Mouse (Mus musculus) hindbrain, embryonic 11.5 days (tissue): ENCODE data around the gene Rdx. TPM values are rescaled to one million over a fixed set of nuclear protein-coding genes. Genes with fewer than 3 reads are reported as not detected.
A peak's percentile ranks its signal among the peaks of the same experiment; 100 is the strongest.
"Not testable (repeated sequence)": the region's sequence is repeated elsewhere in the genome, so short reads cannot be mapped to it uniquely, and the experiment has no call there.

Source experiments
- ATAC-seq: fragments of 200-750 bp; cut with Nextera tagmentation; 2 replicates; pipeline ENCODE4 v1.8.0; 2017; ENCODE audit warnings: mild to moderate bottlenecking, moderate TSS enrichment, moderate library complexity; ENCODE audit not compliant: low FRiP score
- DNase-seq: peaks from one replicate; pipeline ENCODE4 v3.0.0-alpha.2; 2015; ENCODE audit warnings: low spot score
- H3K27ac ChIP-seq: fragments of 300-500 bp; sonication (generic); 2 replicates; pipeline ENCODE4 v1.5.1; 2014; ENCODE audit warnings: mild to moderate bottlenecking, low read depth, low read length
- H3K27me3 ChIP-seq: fragments of 300-500 bp; sonication (generic); 2 replicates; pipeline ENCODE4 v1.6.1; 2014; ENCODE audit warnings: mild to moderate bottlenecking, low read length, moderate library complexity, mixed read lengths; ENCODE audit not compliant: control insufficient read depth, insufficient read depth
- H3K36me3 ChIP-seq: fragments of 300-500 bp; sonication (generic); 2 replicates; pipeline ENCODE4 v1.6.1; 2014; ENCODE audit warnings: mild to moderate bottlenecking, low read length, moderate library complexity, mixed read lengths; ENCODE audit not compliant: control insufficient read depth, insufficient read depth
- H3K4me1 ChIP-seq: fragments of 300-500 bp; sonication (generic); replicated peaks from 2 replicates; pipeline ENCODE4 v1.6.1; 2014; ENCODE audit warnings: low read length, mixed read lengths; ENCODE audit not compliant: control insufficient read depth, insufficient read depth
- H3K4me2 ChIP-seq: fragments of 300-500 bp; sonication (generic); replicated peaks from 2 replicates; pipeline ENCODE4 v1.6.1; 2014; ENCODE audit warnings: mild to moderate bottlenecking, low read depth, low read length
- H3K4me3 ChIP-seq: fragments of 300-500 bp; sonication (generic); 2 replicates; pipeline ENCODE4 v1.5.1; 2014; ENCODE audit warnings: low read depth, low read length
- H3K9ac ChIP-seq: fragments of 300-500 bp; sonication (generic); 2 replicates; pipeline ENCODE4 v1.6.1; 2014; ENCODE audit warnings: low read depth, low read length
- H3K9me3 ChIP-seq: fragments of 300-500 bp; sonication (generic); 2 replicates; pipeline ENCODE4 v1.6.1; 2016; ENCODE audit warnings: low read length; ENCODE audit not compliant: control insufficient read depth
- WGBS: fragments of 180-500 bp; shearing (Covaris S2); extraction: QIAGEN DNeasy Blood & Tissue Kit; methylation state at CpG from one replicate; pipeline ENCODE4 v1.1.7; 2014; 5-methylcytosine and 5-hydroxymethylcytosine counted together
- polyA plus RNA-seq: library from polyadenylated mRNA; unstranded; fragments of >200 nt; fragmentation: Nextera tagmentation; extraction: Ambion mirVana; gene quantifications from 2 replicates; pipeline ENCODE4 v1.2.1, GENCODE M21; 2014

Gene Rdx
- polyA plus RNA-seq, 1 experiment from 2014 or later, result 230 TPM

- H3K4me2 ChIP-seq, result peak overlapping the region; percentile 78
- no peaks in the 10 kb centered on the region; the same call in 1 of the 2 replicates for H3K4me1 ChIP-seq
- H3K4me3 ChIP-seq, result peak overlapping the region; percentile 94
- WGBS, result 0% methylated on average over 44 of the region's 60 CpGs
- ATAC-seq (peak; percentile 73), DNase-seq (peak; percentile 73)
- H3K27me3 ChIP-seq, result no peaks in the 10 kb centered on the region
- no peaks in the 10 kb centered on the region for H3K9me3 ChIP-seq
- peak overlapping the region; percentile 98 for H3K9ac ChIP-seq
- no peaks in the 10 kb centered on the region for H3K36me3 ChIP-seq
- H3K27ac ChIP-seq, result peak overlapping the region; percentile 98
Observed at GRCm38 (mm10) chr9:52048650-52049081, 1.7 kb downstream of the Rdx start.

- 0% methylated on average over 3 of the region's 3 CpGs for WGBS
- Histone ChIP-seq H3K27ac (no peak overlapping the region), H3K4me3 (peak overlapping the region; percentile 94), H3K27me3 (no peaks in the 10 kb centered on the region), H3K9me3 (no peaks in the 10 kb centered on the region), H3K4me1 (no peaks in the 10 kb centered on the region; the same call in 1 of the 2 replicates), H3K9ac (no peak overlapping the region), H3K36me3 (no peaks in the 10 kb centered on the region), H3K4me2 (peak overlapping the region; percentile 78)
- peak; percentile 11 for DNase-seq
- ATAC-seq, result no peak
Observed at GRCm38 (mm10) chr9:52049605-52050004, 2.6 kb downstream of the Rdx start.

- H3K9ac ChIP-seq, result no peak overlapping the region
- 57% methylated on average over 2 of the region's 2 CpGs for WGBS
Observed at GRCm38 (mm10) chr9:52050361-52050760, 3.4 kb downstream of the Rdx start.

GRCm38 (mm10) chr9:52052221-52052620 is 5.2 kb downstream of the Rdx start:
- ATAC-seq (no peak), DNase-seq (no peak)
- Histone ChIP-seq H3K4me3 (no peak overlapping the region), H3K27ac (no peak overlapping the region), H3K27me3 (no peaks in the 10 kb centered on the region), H3K9me3 (no peaks in the 10 kb centered on the region), H3K9ac (no peak overlapping the region), H3K36me3 (no peaks in the 10 kb centered on the region), H3K4me2 (no peak overlapping the region), H3K4me1 (no peaks in the 10 kb centered on the region; the same call in 1 of the 2 replicates)
- 73% methylated on average over 1 of the region's 1 CpGs for WGBS

More at GRCm38 (mm10) chr9:52050361-52050760, 3.4 kb downstream of the Rdx start:
- no peaks in the 10 kb centered on the region for H3K9me3 ChIP-seq
- H3K36me3 ChIP-seq, result no peaks in the 10 kb centered on the region
- no peaks in the 10 kb centered on the region; the same call in 1 of the 2 replicates for H3K4me1 ChIP-seq
- DNase-seq (no peak), ATAC-seq (no peak)
- peak overlapping the region; percentile 17 for H3K4me2 ChIP-seq
- no peak overlapping the region for H3K27ac ChIP-seq
- no peak overlapping the region for H3K4me3 ChIP-seq
- H3K27me3 ChIP-seq, result no peaks in the 10 kb centered on the region

GRCm38 (mm10) chr9:52055313-52055712 is 8.3 kb downstream of the Rdx start:
- no peak overlapping the region for H3K9ac ChIP-seq
- H3K4me1 ChIP-seq, result no peaks in the 10 kb centered on the region
- no peak overlapping the region for H3K4me3 ChIP-seq
- no peaks in the 10 kb centered on the region for H3K36me3 ChIP-seq
- no peak overlapping the region for H3K27ac ChIP-seq
- no peaks in the 10 kb centered on the region for H3K27me3 ChIP-seq
- DNase-seq, result no peak
- ATAC-seq, result no peak
- no peak overlapping the region for H3K4me2 ChIP-seq
- H3K9me3 ChIP-seq, result no peaks in the 10 kb centered on the region
- WGBS, result 81% methylated on average over 3 of the region's 3 CpGs

GRCm38 (mm10) chr9:52059788-52060187 is 12.8 kb downstream of the Rdx start:
- WGBS, result 83% methylated on average over 2 of the region's 2 CpGs
- ATAC-seq (no peak), DNase-seq (no peak)
- Histone ChIP-seq H3K4me3 (no peak overlapping the region), H3K4me1 (no peaks in the 10 kb centered on the region), H3K9me3 (no peaks in the 10 kb centered on the region), H3K27me3 (no peaks in the 10 kb centered on the region), H3K36me3 (peaks cover 4% of the 10 kb centered on the region; the same call in 1 of the 2 replicates), H3K4me2 (no peak overlapping the region), H3K27ac (no peak overlapping the region), H3K9ac (no peak overlapping the region)

GRCm38 (mm10) chr9:52070052-52070451 is 23.1 kb downstream of the Rdx start:
- Histone ChIP-seq H3K4me2 (no peak overlapping the region), H3K36me3 (peaks cover 5% of the 10 kb centered on the region; the same call in 1 of the 2 replicates), H3K4me3 (no peak overlapping the region), H3K9me3 (no peaks in the 10 kb centered on the region), H3K27ac (no peak overlapping the region), H3K27me3 (no peaks in the 10 kb centered on the region), H3K4me1 (no peaks in the 10 kb centered on the region), H3K9ac (no peak overlapping the region)
- no peak for ATAC-seq
- WGBS, result 91% methylated on average over 2 of the region's 2 CpGs
- no peak for DNase-seq

- H3K4me1 ChIP-seq, H3K4me2 ChIP-seq, H3K4me3 ChIP-seq, H3K27ac ChIP-seq, ATAC-seq, H3K9me3 ChIP-seq, H3K9ac ChIP-seq, H3K36me3 ChIP-seq, H3K27me3 ChIP-seq, DNase-seq: not testable (repeated sequence)
Observed at GRCm38 (mm10) chr9:52071352-52071751, 24.4 kb downstream of the Rdx start.

- no peak overlapping the region for H3K4me3 ChIP-seq
- no peak overlapping the region for H3K27ac ChIP-seq
- no peak for ATAC-seq
- H3K4me1 ChIP-seq, result no peaks in the 10 kb centered on the region
- 0 out of 2 replicates have a peak, but pooled peaks cover 3% of the 10 kb centered on the region for H3K36me3 ChIP-seq
- no peaks in the 10 kb centered on the region for H3K9me3 ChIP-seq
- no peak overlapping the region for H3K9ac ChIP-seq
- no peak overlapping the region for H3K4me2 ChIP-seq
- no peak for DNase-seq
- no peaks in the 10 kb centered on the region for H3K27me3 ChIP-seq
Observed at GRCm38 (mm10) chr9:52072202-52072601, 25.2 kb downstream of the Rdx start.
